Mouse (Mus musculus) liver, embryonic 14 days (tissue): ENCODE results near the gene Slc47a1. TPM values are rescaled to one million over a fixed set of nuclear protein-coding genes. Genes with fewer than 3 reads are reported as not detected.

Source experiments
- polyA plus RNA-seq: library from polyadenylated mRNA; depleted of rRNA; stranded (reverse); fragments of >200 nt; gene quantifications from 2 replicates; pipeline ENCODE4 v1.2.3, GENCODE M21; 2012; rRNA removed

Gene Slc47a1
- 5.7 and 6.6 TPM in 2 replicates for polyA plus RNA-seq

GRCm38 (mm10) chr11:61377881-61378613 is at the start of gene Slc47a1:
TSS of gene Slc47a1 (minus strand) at chr11:61378345.

DNA sequence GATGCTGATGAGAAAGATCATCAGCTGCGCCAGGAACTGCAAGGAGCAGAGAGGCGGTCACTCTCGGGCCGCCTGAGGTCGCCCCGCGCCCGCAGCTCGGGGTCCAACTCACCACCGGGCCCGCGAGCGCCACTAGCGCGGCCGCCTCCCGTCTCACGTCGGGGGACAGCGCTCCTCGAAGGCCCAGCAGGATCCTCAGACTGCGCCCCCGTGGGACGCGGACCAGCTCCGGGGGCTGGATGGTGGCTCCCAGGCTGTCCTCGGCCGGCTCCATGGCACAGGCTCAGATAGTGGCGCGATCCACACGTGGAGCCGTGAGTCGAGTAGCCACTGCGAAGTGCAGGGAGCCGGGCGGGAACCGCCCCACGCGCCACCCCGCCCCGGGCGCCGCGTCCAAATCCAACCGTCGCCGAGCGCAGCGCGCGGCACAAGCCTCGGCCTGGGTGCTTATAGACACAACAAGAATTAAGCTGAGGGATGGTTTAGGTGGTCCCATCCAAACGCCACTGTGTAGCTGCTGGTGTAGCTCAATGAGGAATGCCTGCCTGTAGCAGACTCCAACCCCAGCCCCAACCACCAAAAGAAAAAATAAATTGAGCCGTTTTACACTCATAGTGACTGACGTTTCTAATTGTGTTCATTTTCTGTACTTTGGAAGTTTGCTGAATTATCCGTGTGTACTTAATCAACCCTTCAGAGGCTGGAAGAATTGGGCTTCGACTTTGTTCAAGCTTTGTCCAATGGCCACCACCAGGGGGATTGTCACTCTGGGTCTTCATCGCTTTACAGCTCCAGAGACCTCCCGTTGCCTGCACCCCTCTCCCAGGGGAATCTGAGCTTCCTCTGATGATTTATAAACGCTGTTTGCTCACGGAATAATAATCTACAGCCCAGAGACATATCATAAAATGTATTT is 35.4 kb downstream of the Slc47a1 start, which contains the start of gene Slc47a2:
Slc47a2 (minus strand) TSS at position 356 of the 916 bp plus-strand sequence.

Other genes starting within 250 kb of the Slc47a1 start
- 7.2 and 9.0 TPM in 2 replicates for gene Usp22, start 203.3 kb downstream of the Slc47a1 start, polyA plus RNA-seq
- 0.03 TPM in 2 replicates for gene Aldh3a1, start 170.8 kb downstream of the Slc47a1 start, polyA plus RNA-seq
- 21.6 and 23.9 TPM in 2 replicates for gene Aldh3a2, start 110.9 kb downstream of the Slc47a1 start, polyA plus RNA-seq
- gene Slc47a2, start 35.5 kb downstream of the Slc47a1 start, polyA plus RNA-seq, result 0.07 and 0.13 TPM in 2 replicates
- 0.06 and 0.08 TPM in 2 replicates for gene Rnf112, start 75.8 kb upstream of the Slc47a1 start, polyA plus RNA-seq
- gene Mfap4, start 107.1 kb upstream of the Slc47a1 start, polyA plus RNA-seq, result 3.7 and 9.1 TPM in 2 replicates
- gene Mapk7, start 116.1 kb upstream of the Slc47a1 start, polyA plus RNA-seq, result 5.8 and 6.1 TPM in 2 replicates
- gene B9d1, start 126.8 kb upstream of the Slc47a1 start, polyA plus RNA-seq, result 2.1 and 2.8 TPM in 2 replicates
- 1.7 TPM in 2 replicates for gene Epn2, start 201.3 kb upstream of the Slc47a1 start, polyA plus RNA-seq